Mouse (Mus musculus): ENCODE measurements around the gene Ptprn2. TPM values are rescaled to one million over a fixed set of nuclear protein-coding genes. Genes with fewer than 3 reads are reported as not detected.

The Ptprn2 gene
- total and polyA plus RNA-seq, 3 experiments, result 0.22 TPM; not detected in 2

DNA sequence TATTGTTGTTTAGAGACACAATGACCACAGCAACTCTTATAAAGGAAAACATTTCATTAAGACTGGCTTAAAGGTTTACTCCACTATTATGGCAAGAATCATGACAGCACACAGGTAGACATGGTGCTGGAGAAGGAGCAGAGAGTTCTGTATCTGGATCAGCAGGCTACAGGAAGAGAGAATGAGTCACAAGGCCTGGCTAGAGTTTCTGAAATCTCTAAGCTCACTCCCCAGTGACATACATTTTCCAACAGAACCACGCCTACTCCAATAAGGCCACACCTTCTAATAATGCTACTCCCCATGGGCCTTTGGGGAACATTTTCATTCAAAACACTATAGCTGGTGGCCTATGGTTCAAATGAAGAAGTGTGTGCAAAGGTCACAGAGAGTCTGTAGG is 53.8 kb downstream of the Ptprn2 start:
- ATAC-seq (ENCODE audit: extremely low read depth, insufficient number of reproducible peaks, low FRiP score, poor library complexity, severe bottlenecking) (no peak), DNase-seq (ENCODE audit: low spot score) (no peak)
- H3K4me3 ChIP-seq (ENCODE audit: low read depth, low read length), result no peak overlapping the region
- no peaks in the 10 kb centered on the region for H3K4me1 ChIP-seq (ENCODE audit: insufficient read depth, low read depth, low read length)
- no peak for TF ChIP-seq POLR2AphosphoS5 (IDR thresholded peaks at IDR 0.05; ENCODE audit: insufficient replicate concordance, low read depth, low read length)
- TF ChIP-seq TAL1 (conservative IDR thresholded peaks at IDR 0.05; ENCODE audit: low read depth, low read length), result no peak
- no peak for TF ChIP-seq CTCF (IDR thresholded peaks at IDR 0.05; ENCODE audit: low read depth, low read length)
- no peak for TF ChIP-seq GATA2 (IDR thresholded peaks at IDR 0.05; ENCODE audit: borderline replicate concordance, low read depth, low read length)
- no peak for TF ChIP-seq GATA1 (IDR thresholded peaks at IDR 0.05; ENCODE audit: borderline replicate concordance, low read length)
- no peaks in the 10 kb centered on the region for H3K9me3 ChIP-seq (replicated peaks)
- no peaks in the 10 kb centered on the region for H3K36me3 ChIP-seq (replicated peaks)
- H3K27me3 ChIP-seq (ENCODE audit: insufficient read depth, low read length), result no peaks in the 10 kb centered on the region

DNA sequence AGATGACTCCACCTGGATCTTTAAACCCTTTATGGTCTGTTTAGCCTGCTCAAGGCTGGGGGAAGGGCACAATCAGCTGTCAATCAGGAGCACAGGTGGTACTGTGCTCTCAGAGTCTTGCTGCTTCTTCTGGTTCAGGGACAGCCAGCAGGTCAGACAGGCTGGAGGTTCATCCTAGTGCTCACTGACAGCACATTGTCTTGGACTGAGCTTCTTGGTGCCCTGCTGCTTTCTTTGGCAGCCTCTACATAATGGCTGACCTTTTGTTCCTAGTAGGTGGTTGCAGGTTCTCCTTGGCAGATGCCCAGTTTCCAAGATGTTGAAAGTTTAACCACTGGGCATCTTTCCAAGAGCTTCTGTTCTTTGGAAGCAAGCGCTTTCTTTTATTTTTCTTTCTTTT is 55.1 kb downstream of the Ptprn2 start:
- TF ChIP-seq CTCF (IDR thresholded peaks at IDR 0.05; ENCODE audit: low read depth, low read length), result no peak
- no peak for TF ChIP-seq POLR2AphosphoS5 (IDR thresholded peaks at IDR 0.05; ENCODE audit: insufficient replicate concordance, low read depth, low read length)
- no peak for TF ChIP-seq TAL1 (conservative IDR thresholded peaks at IDR 0.05; ENCODE audit: low read depth, low read length)
- TF ChIP-seq GATA1 (IDR thresholded peaks at IDR 0.05; ENCODE audit: borderline replicate concordance, low read length), result no peak
- no peak for TF ChIP-seq GATA2 (IDR thresholded peaks at IDR 0.05; ENCODE audit: borderline replicate concordance, low read depth, low read length)
- no peak for ATAC-seq (ENCODE audit: extremely low read depth, insufficient number of reproducible peaks, low FRiP score, poor library complexity, severe bottlenecking)
- H3K4me1 ChIP-seq (ENCODE audit: insufficient read depth, low read depth, low read length), result no peaks in the 10 kb centered on the region

DNA sequence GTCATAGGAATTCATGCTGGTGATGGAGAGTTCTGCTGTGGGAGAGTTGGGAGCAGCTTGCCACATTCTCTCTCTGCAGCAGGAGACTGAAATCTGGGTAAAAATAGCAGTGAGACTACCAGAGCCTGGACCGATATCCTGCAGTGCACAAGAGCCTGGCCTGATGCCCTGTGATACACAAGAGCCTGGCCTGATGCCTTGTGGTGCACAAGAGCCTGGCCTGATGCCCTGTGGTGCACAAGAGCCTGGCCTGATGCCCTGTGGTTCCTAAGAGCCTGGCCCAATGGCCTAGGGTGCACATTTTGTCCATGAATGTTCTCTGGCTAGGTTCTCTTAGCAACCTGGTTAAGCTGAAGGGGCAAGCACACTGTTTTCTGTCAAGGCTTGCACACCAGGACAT is 64.5 kb downstream of the Ptprn2 start:
- Histone ChIP-seq H3K9me3 (replicated peaks) (no peaks in the 10 kb centered on the region), H3K36me3 (replicated peaks) (no peaks in the 10 kb centered on the region), H3K4me1 (ENCODE audit: insufficient read depth, low read depth, low read length) (no peaks in the 10 kb centered on the region), H3K27me3 (ENCODE audit: insufficient read depth, low read length) (no peaks in the 10 kb centered on the region), H3K4me3 (ENCODE audit: low read depth, low read length) (no peak overlapping the region)
- ATAC-seq (ENCODE audit: extremely low read depth, insufficient number of reproducible peaks, low FRiP score, poor library complexity, severe bottlenecking), result no peak
- no peak for DNase-seq (ENCODE audit: low spot score)
- TF ChIP-seq TAL1 (conservative IDR thresholded peaks at IDR 0.05; ENCODE audit: low read depth, low read length) (no peak), POLR2AphosphoS5 (IDR thresholded peaks at IDR 0.05; ENCODE audit: insufficient replicate concordance, low read depth, low read length) (no peak), GATA2 (IDR thresholded peaks at IDR 0.05; ENCODE audit: borderline replicate concordance, low read depth, low read length) (no peak), GATA1 (IDR thresholded peaks at IDR 0.05; ENCODE audit: borderline replicate concordance, low read length) (no peak), CTCF (IDR thresholded peaks at IDR 0.05; ENCODE audit: low read depth, low read length) (no peak)

More for the DNA sequence above, 55.1 kb downstream of the Ptprn2 start:
- Histone ChIP-seq H3K36me3 (replicated peaks) (no peaks in the 10 kb centered on the region), H3K4me3 (ENCODE audit: low read depth, low read length) (no peak overlapping the region), H3K9me3 (replicated peaks) (no peaks in the 10 kb centered on the region), H3K27me3 (ENCODE audit: insufficient read depth, low read length) (no peaks in the 10 kb centered on the region)
- DNase-seq (ENCODE audit: low spot score), result no peak

DNA sequence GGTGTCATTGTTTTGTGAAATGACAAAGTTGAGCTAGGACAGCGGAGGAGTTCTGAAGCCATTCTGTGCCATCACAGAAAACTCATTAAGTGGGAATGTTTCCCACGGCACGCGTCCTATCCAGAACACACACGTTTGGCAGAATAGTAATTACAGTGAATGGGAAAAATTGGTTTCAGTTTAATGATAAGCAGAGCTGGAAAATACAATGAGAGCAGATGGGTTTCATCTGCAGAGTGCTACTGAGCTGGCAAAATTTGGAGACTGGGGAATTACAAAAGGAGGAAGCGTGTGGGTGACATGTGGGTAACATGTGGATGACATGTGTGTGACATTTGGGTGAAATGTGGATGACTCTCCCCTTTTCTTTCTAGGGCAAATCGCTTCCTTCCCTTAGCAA is 66.0 kb downstream of the Ptprn2 start:
- ATAC-seq (ENCODE audit: extremely low read depth, insufficient number of reproducible peaks, low FRiP score, poor library complexity, severe bottlenecking) (no peak), DNase-seq (ENCODE audit: low spot score) (no peak)
- Histone ChIP-seq H3K4me3 (ENCODE audit: low read depth, low read length) (no peak overlapping the region), H3K4me1 (ENCODE audit: insufficient read depth, low read depth, low read length) (no peaks in the 10 kb centered on the region), H3K9me3 (replicated peaks) (no peaks in the 10 kb centered on the region), H3K27me3 (ENCODE audit: insufficient read depth, low read length) (no peaks in the 10 kb centered on the region), H3K36me3 (replicated peaks) (no peaks in the 10 kb centered on the region)
- no peak for TF ChIP-seq POLR2AphosphoS5 (IDR thresholded peaks at IDR 0.05; ENCODE audit: insufficient replicate concordance, low read depth, low read length)
- no peak for TF ChIP-seq TAL1 (conservative IDR thresholded peaks at IDR 0.05; ENCODE audit: low read depth, low read length)
- TF ChIP-seq GATA1 (IDR thresholded peaks at IDR 0.05; ENCODE audit: borderline replicate concordance, low read length), result no peak
- no peak for TF ChIP-seq GATA2 (IDR thresholded peaks at IDR 0.05; ENCODE audit: borderline replicate concordance, low read depth, low read length)
- no peak for TF ChIP-seq CTCF (IDR thresholded peaks at IDR 0.05; ENCODE audit: low read depth, low read length)

DNA sequence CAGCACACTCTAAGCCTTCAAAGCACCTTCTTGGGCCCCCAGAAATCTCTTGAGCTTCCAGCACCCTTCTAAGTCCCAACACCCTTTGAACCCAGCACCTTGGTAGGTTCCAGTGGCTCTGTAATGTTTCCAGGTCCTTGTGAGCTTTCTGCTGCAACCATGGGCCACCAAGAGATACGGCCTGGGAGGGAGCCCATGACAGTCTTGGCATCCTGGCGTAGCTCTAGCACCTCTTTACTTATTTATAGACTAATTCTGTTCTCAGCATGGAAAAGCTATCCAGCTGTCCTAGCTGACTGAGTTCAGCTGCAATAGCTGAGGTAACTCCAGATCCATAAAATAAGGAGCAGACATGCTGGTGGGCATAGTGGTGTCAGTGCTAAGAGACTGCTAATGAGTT is 66.8 kb downstream of the Ptprn2 start:
- H3K36me3 ChIP-seq (replicated peaks), result no peaks in the 10 kb centered on the region
- no peaks in the 10 kb centered on the region for H3K4me1 ChIP-seq (ENCODE audit: insufficient read depth, low read depth, low read length)
- DNase-seq (ENCODE audit: low spot score) (no peak), ATAC-seq (ENCODE audit: extremely low read depth, insufficient number of reproducible peaks, low FRiP score, poor library complexity, severe bottlenecking) (no peak)
- no peak overlapping the region for H3K4me3 ChIP-seq (ENCODE audit: low read depth, low read length)
- H3K27me3 ChIP-seq (ENCODE audit: insufficient read depth, low read length), result no peaks in the 10 kb centered on the region
- TF ChIP-seq GATA2 (IDR thresholded peaks at IDR 0.05; ENCODE audit: borderline replicate concordance, low read depth, low read length) (no peak), CTCF (IDR thresholded peaks at IDR 0.05; ENCODE audit: low read depth, low read length) (no peak), TAL1 (conservative IDR thresholded peaks at IDR 0.05; ENCODE audit: low read depth, low read length) (no peak), POLR2AphosphoS5 (IDR thresholded peaks at IDR 0.05; ENCODE audit: insufficient replicate concordance, low read depth, low read length) (no peak), GATA1 (IDR thresholded peaks at IDR 0.05; ENCODE audit: borderline replicate concordance, low read length) (no peak)
- no peaks in the 10 kb centered on the region for H3K9me3 ChIP-seq (replicated peaks)

DNA sequence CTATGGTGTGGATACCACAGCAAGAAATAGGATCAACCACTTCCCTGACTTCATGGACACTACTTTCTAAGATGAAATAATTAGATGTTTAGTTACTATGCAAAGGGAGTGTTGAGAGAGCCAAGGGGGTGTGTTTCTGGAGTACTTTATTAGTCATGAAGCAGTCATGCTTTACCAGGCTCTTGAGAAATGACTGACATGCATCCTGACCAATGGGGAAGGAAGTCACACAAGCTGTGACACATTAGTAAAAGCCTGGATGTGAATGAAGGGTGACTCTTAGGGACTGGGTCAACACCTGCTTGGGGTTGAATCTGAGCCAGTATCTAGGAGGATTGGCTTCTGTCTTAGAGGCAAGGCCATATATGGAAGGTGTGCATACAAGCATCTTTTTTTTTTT is 67.8 kb downstream of the Ptprn2 start:
- TF ChIP-seq GATA2 (IDR thresholded peaks at IDR 0.05; ENCODE audit: borderline replicate concordance, low read depth, low read length) (no peak), TAL1 (conservative IDR thresholded peaks at IDR 0.05; ENCODE audit: low read depth, low read length) (no peak), GATA1 (IDR thresholded peaks at IDR 0.05; ENCODE audit: borderline replicate concordance, low read length) (no peak), POLR2AphosphoS5 (IDR thresholded peaks at IDR 0.05; ENCODE audit: insufficient replicate concordance, low read depth, low read length) (no peak), CTCF (IDR thresholded peaks at IDR 0.05; ENCODE audit: low read depth, low read length) (no peak)
- H3K9me3 ChIP-seq (replicated peaks), result no peaks in the 10 kb centered on the region
- H3K36me3 ChIP-seq (replicated peaks), result no peaks in the 10 kb centered on the region
- no peaks in the 10 kb centered on the region for H3K4me1 ChIP-seq (ENCODE audit: insufficient read depth, low read depth, low read length)
- DNase-seq (ENCODE audit: low spot score) (no peak), ATAC-seq (ENCODE audit: extremely low read depth, insufficient number of reproducible peaks, low FRiP score, poor library complexity, severe bottlenecking) (no peak)
- no peaks in the 10 kb centered on the region for H3K27me3 ChIP-seq (ENCODE audit: insufficient read depth, low read length)
- H3K4me3 ChIP-seq (ENCODE audit: low read depth, low read length), result no peak overlapping the region
